Mouse (Mus musculus) lung, postnatal 25 days (tissue): ENCODE data around the gene Map4k2.

Source experiments
- DNase-seq: peaks from one replicate; pipeline ENCODE4 v3.0.0; 2022; ENCODE audit warnings: low spot score

The Map4k2 gene

DNA sequence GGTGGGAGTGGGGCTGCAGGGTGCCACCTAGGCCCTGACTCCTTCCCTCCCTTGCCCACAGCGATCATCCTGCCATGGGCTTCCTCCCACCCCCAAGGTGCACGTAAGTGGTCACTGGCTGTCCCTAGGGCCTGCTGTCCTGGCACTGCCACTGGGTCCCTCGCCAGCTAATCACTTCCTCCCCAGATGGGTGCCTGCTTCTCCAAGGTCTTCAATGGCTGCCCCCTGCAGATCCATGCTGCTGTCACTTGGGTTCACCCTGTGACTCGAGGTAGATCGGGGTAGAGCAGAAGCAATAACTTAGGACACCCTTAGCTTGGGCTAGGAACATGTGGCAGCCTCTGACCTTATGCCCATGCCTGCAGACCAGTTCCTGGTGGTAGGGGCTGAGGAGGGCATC is 5.1 kb downstream of the Map4k2 start:
- DNase-seq: no peak

DNA sequence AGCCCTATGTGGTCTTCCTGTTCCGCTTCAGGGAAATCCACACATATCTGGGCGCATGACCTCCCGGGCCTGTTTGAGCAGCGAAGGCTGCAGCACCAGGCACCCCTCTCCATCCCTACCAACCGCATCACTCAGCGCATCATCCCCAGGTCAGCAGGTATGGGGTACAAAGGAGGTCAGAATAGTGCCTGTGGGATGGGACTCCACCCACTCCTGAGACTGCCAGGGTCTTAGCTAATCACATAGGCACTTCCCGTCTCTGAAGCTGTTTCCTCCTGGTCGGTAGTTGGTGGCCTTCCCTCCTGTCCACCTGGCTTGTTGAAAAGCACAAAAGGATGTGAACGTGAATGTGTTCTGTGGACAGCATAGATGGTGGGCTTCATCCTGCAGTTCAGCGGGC is 5.7 kb downstream of the Map4k2 start:
- DNase-seq: no peak

DNA sequence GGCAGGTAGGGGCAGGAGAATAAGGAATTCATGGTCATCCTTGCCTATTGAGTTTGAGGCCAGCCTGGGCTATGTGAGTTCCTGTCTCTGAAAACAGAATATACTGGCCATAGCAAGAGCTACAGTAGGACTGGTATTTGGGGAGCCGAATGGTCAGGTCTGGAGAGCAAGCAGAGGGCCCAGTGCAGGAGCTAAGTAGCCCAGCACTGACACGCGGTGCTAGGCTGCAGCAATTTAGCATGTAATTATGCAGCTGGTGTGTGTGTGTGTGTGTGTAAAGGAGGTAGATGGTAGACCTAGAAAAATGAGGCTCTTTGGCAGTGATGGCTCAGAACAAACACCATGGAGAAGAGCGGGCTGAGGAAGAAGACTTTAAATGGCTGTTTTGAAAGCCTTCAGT is 6.7 kb downstream of the Map4k2 start:
- no peak for DNase-seq

DNA sequence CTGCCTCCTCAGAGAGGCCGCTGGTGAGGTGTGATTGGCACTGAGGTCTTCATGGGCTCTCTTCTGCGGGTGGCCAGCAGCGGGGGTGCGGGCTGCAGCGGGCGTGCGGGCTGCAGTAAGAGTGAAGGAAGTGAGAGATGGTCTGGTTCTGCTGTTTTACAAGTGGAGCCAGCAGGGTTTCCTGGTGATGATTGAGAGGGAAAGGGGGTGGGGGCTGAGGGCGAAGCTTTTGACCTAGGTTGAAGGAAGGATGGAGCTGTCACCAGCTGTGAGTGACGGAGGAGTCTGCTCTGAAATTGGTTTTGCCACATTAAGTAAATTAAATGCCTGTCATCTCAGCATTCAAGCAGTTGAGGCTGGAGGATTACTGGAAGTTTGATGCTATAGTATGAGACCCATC is 7.8 kb downstream of the Map4k2 start:
- no peak for DNase-seq

DNA sequence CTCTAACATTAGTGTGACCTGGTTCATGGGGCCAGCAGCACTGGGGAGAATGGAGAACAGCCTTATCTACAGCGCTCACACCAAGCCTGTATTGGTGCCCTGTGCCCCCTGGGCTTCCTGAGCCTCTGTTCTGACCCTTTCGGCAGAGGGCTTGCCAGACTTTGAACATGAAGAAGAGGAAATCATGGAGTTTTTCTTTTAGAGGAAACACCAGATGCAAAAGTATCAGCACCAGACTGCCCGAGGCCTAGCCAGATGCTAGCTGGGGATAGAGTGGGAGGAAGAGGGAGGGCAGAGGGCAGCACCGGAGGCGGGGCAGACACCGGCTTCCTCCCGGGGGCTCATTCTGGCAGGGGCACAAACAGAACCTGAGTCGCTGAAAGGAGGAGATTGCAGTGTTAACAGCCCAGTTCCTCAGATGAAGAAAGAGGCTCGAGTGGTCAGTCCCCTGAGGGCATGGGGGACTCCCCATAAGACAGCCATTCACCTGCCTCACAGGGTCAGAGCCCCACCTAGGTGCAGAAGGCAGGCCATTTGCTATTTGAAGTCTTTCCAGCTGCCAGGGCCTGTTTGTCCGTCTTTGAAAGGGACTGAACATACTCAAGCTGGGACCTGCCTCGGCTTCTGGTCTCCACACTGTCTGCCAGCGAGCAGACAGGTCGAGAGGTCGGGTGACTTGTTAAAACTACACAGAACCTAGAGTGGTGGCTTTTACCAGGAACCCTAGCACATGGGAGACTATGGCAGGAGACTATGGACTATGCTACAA is 8.5 kb downstream of the Map4k2 start:
- DNase-seq: no peak

DNA sequence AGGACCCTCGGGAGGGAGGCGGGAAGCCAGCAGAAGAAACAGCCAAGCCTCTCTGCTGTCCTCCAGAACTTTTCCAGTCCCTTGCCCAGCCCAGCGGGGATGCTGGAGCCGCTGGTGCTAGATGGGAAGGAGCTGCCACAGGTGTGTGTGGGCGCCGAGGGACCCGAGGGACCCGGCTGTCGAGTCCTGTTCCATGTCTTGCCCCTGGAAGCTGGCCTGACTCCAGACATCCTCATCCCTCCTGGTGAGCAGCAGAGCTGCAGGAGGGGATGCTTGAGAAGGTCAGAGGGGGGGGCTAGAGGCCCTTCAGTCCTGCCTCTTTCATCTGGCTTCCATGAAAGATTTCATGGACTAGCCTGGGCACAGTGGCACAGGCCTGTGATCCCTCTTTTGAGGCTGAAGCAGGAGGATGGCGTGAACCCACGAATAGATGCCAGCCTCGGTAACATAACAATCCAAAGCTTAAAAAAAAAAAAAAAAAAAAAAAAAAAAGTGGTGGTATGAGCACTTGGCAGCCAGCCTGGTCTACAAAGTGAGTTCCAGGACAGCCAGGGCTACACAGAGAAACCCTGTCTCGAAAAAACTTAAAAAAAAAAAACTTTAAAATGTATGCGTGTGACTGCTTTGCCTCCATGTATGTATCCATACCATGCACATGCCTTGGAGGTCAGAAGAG is 10.6 kb downstream of the Map4k2 start:
- no peak for DNase-seq

DNA sequence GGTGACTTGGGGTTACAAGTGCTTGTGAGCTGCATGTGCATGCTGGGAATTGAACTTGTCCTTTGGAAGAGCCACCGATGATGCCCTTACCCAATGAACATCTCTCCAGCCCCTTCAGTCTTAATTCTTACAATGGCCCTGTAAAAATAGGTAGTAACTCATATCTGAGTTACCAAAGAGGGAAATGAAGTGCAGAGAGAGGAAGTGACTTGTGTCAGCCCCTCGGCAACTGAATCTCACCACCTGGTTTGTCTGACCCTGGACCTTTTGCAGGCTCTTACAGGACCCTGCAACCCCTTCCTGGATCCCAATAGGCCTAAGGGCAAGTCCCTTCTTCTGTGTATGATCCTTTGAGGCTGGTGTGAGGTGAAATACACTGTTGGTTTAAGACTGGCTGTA is 11.2 kb downstream of the Map4k2 start:
- DNase-seq: no peak

DNA sequence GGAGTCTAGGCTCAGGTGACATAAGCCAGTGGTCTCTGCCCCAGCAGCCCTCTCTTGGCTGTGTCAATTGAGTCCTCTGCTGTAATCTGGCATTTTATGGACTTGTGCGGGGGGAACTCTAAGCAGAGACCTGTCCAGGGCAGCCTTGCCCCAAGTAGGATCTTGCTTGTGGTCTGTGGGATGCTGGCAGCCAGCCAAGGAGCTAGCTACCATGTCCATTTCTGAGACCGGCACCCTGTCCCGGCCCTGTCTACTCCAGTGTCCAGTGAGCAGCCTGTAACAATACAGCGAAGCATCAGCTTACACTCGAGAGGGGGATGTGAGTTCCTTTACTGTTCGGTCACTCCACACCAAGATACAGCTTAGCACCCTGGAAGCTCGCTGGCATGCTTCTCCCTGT is 13.1 kb downstream of the Map4k2 start:
- DNase-seq: no peak

DNA sequence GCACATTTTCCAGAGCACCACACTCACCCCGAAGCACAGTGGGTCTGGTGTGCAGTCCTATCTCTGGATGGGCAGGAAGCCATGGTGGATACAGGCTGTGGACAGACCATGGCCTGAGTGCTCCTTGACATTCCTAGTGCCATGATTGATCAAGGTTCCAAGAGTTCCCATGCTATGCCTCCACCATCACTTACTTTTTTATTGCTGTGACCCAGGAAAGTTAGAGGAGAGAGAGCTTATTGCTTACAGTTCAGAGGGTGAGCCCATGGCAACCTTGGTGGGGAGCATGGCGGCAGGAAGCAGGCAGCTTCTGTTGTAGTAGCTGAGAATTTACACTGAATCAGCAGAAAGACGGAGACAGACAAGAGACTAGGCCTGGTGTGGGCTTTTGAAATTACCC is 20.4 kb downstream of the Map4k2 start:
- DNase-seq: no peak

DNA sequence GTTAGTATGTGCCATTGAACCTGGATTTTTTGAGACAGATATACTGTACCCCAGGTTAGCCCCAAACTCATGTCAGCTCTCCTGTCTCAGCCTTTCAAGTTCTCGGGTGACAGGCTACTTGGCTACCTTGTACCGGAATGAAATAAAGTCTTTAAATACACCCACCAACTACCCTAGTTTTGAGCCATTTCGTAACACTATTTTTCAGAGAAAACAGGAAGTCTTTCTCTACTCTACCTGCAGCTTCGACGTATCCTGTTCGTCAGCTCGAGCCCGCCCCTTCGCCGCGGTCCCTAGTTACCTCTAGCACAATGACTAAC is 22.1 kb downstream of the Map4k2 start:
- DNase-seq: no peak

DNA sequence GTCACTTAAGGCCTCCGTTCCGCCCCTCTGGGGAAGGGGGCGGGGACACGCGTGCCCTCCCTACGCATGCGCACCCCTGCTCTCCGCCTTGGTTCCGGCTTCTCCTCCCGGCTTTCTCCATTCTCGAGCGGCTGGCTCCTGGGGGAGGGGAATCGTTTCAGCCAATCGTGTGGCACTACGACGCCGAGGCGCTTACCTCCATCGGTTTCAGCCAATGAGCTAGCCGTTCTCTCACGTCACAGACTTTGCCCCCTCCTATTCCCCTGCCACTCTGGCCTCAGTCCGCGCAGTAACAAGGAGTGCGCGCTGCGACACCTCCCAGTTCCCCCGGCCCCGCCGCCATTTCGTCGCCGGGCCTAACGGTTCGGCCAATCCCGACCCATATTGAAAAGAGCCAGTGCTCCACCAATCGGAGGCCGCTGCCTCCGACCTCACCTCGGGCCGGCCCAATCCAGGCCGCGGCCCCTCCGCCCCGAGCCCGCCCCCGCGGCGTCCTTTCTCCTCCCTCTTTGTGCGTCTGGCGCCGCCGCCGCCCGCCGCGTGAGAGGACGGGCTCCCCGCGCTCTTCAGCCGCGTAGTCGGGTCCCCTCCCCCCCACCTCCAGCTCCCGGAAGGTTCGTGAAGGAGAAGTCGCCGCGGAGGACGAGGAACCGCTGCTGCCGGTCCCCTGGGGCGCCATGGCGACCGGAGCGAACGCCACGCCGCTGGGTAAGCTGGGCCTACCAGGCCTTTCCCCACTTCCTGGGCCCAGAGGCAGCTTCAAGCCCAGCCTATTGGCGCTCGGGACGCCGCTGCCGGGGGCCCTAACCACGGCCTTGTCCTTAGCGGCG is 22.7 kb downstream of the Map4k2 start, which contains the start of gene Sf1:
TSS of gene Sf1 (plus strand) at position 280 of the 830 bp plus-strand sequence.
- peak; percentile 100 for DNase-seq

DNA sequence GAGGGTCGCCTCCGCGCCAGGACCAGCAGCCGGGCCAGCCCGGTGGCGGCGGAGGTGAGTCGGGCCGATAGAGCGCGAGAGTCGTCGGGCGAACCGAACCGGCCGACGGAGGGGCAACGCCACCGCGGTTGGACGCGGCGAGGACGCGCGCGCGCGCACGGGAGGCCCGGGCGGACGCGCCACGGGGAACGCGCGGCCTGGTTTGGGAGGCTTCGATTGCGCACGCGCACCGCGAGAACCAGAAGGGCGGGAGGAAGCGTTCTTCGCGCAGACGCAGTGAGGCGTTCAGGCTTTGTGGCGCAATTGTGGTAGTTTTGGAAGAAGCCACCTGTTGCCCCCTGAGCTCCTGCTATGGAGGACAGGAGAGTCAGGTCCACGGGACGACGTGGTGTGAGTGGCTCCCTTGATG is 23.4 kb downstream of the Map4k2 start:
- peak; percentile 92 for DNase-seq

DNA sequence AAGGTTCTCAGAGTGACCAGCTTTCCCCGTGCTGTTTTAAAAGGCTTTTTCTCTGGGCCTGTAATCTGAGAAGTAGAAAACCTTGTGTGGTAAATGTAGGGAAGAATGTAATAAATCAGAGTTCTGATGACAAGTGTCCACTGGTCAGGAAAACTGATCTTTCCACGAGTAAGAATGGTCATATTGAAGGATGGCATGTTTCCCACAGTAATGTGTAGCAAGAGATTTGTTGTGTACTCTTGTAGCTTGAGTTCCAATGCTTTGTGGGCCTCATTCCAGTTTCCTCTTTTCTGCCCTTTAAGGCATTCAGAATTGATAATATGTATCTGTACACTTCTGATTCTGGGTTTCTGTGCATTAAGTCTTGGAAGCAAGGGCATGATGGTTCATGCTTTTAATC is 23.9 kb downstream of the Map4k2 start:
- DNase-seq: no peak

DNA sequence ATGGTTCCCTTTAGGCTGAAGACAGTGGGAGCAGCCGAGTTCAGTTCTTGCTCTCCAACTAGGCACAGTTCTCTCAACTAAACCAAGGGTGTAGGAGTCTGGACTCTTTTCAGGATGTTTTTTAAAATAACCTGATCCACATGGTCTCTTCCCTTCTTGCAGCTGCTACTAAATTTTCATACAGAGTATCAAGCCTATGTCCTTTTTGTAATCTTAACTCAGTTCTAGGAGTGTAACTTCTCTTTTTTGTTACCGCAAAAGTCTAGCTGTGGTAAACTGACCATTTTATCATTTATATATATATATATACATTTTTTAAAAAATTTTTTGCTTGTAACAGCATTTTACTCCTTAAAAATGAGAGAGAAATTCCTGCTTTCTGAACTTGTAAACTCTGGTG is 29.2 kb downstream of the Map4k2 start:
- DNase-seq: no peak

DNA sequence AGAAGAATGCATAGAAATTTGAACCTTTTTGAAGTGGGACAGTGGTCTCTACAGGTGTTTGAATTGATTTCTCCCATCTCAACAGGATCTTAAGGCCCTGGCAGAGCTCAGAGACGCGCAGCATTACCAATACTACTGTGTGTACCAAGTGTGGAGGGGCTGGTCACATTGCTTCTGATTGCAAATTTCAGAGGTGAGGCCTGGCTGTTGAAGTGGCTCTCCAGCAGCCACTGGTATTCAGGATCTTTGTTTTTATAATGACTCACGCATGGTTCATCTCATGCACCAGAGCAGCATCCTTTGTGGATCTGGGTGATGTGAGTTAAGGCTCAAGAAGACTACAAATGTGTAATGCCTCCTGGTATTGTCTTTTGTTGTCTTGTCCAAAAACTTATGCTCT is 31.5 kb downstream of the Map4k2 start:
- DNase-seq: peak; percentile 21

DNA sequence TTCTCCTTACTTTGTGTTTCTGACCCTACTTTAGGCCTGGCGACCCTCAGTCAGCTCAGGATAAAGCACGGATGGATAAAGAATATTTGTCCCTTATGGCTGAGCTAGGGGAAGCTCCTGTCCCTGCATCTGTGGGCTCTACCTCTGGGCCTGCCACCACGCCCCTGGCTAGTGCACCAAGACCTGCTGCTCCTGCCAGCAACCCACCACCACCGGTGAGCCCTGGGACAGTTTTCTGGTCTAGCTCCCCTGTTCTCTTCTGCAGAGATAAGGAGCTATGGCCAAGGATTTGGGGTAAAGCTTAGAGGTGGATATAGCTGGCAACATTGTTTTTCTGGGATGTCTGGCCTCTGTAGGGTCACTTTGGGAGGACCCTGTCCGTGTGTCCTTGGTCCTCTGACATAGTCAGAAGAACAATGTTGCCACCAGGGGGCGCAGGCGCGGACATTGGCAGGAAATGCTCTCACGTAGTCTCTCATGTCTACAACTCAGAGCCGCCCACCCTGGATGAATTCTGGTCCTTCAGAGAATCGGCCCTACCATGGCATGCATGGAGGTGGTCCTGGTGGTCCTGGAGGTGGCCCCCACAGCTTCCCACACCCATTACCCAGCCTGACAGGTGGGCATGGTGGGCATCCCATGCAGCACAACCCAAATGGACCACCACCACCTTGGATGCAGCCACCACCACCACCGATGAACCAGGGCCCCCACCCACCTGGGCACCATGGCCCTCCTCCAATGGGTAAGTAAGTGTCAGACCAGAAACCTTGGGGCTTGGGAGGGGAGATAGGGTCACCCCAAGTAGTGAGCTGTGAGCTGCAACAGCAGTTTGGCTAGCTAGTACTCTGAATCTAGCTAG is 32.8 kb downstream of the Map4k2 start:
- peak; percentile 80 for DNase-seq

DNA sequence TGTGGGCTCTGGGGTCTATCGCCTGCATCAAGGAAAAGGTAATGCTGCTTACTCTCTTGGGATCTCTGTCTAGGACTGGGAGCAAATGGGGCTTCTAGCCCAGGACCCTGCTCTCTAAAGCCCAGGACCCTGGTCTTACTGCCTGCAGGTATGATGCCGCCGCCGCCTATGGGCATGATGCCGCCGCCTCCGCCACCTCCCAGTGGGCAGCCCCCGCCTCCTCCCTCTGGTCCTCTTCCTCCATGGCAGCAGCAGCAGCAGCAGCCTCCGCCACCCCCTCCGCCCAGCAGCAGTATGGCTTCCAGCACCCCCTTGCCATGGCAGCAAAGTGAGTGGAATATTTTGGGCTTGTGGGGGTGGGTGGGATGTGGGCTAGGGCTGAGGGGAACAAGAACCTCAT is 33.6 kb downstream of the Map4k2 start:
- DNase-seq: no peak

DNA sequence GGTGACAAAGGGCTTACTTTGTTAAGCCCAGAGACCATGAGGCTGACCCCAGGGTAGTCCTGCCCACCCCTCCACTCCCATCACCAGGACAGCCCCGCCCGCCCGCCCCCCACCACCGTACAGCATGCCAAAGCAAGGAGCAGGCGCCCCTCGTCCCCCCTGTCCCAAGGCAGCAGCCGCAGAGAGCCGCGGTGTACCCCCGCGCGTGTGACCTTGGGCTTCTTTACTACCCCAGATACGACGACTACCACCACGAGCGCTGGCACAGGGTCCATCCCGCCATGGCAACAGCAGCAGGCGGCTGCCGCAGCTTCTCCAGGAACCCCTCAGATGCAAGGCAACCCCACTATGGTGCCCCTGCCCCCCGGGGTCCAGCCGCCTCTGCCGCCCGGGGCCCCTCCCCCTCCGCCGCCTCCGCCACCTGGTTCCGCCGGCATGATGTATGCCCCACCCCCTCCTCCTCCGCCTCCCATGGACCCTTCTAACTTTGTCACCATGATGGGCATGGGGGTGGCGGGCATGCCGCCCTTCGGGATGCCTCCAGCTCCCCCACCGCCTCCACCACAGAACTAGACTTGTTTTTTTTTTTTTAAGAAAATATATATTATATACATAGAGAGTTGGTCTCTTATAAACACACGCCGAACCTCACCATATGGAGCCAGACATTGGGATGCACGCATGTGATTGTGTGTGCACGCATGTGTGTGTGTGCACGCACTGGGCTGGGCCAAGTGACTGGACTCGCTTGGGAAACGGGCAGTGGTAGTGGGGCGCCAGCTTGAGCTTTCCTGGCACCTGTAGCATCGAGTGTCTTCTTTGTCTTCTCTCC is 34.7 kb downstream of the Map4k2 start:
- DNase-seq: no peak

DNA sequence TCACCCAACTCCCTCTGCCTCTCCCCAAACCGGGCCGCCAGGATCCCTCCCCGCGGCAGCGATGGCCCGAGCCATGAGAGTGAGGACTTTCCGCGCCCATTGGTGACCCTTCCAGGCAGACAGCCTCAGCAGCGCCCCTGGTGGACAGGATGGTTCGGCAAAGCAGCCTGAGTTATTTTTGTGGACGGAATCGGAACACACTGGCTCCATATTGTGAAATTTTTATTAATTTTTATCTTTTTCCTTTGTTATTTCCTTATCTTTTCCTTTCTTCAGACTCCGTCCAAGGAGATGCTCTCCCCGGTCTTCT is 35.3 kb downstream of the Map4k2 start:
- DNase-seq: peak; percentile 32

DNA sequence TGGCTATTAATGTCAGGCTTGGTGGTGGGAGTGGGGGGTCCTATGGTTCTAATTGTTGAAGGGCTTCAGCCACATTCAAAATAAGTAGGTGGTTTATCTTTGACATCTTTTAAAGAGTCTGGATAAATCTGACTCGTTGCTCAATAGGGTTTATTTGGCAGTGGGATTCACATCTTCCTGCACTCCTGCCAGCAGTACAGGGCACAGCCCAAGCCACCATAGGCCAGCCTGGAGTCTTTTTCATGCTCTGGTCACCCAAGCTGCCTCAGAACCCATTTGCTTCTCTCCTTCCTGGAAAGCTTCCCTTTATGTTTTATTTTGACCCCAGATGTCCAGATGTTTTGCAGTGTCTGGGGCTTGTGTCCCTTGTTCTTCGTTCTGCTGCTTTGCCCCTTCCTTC is 35.7 kb downstream of the Map4k2 start:
- DNase-seq: no peak

DNA sequence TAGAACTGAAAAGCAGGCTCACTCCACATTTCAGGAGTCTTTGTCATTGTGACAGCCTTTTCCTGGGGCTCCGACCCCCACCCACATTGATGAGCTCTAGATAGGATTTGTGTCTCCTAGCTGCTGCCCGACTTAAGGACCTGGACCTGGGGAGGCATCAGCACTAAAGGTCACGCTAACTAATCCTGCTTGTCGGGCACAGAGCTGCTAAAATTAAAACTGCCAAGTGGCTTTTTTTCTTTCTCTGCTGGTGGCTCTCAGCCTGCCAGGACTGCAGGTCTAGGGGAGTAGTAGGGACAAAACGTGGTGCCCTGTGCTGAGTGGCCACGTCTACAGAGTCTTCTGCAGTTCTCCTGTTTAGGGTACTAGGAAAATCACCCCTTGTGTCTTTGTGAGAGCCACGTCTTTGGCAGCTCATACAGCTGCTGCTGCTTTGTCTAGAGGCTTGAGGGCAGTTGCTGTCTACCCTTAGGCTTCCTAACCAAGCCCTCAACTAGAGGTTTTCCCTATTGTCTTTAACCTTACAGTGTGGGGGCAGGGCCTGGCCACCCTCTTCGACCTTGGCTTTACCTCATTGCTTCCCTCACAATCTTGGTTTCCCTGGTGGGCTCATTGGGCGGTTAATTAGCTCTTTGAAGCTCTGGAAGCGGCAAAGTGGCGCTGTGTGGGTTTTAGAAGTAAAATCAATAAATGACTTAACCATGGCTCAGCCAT is 36.5 kb downstream of the Map4k2 start:
- no peak for DNase-seq
